Comparison of ENCODE assay signal across 4 mouse cellular contexts in the genomic region with DNA sequence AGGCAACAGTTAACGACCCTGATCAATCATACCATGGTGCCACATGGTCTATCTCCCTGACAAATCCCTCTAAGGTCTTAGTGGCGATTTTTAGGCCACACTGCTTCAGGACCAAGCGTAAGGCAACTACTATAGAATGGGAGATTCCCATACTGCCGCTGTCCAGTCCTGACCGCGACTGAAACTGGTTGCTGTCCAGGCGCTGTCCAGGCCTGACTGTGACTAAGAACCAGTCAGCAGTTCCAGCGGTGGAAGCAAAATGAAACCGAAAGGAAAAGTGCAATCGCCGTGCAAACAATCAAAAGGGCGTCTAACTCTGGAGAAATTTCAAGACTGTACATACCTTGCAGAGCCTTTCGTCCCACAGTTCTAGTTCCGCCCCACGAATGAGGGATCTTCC. TPM values are rescaled to one million over a fixed set of nuclear protein-coding genes. Genes with fewer than 3 reads are reported as not detected.
"Had no signal": no experiment of that assay in that cellular context is flagged by ENCODE, and none has a peak within 500 bp of the region (broad histone marks: within the 10 kb centered on the region; RNA-seq: fewer than 3 reads in every experiment).

No protein-coding gene starts in this region.

RNA-seq across cellular contexts. Expression of a gene that starts 27.1 kb away (rescaled TPM):
- polyA plus RNA-seq: neural tube, embryonic 13.5 days; neural tube, embryonic 14.5 days; neural tube, embryonic 15.5 days; thymus, adult 2 months had no signal
